Mouse (Mus musculus): ENCODE data around the gene Psg28.

GRCm38 (mm10) chr7:18403407-18403806 lies 28.4 kb downstream of the Psg28 start:
- TF ChIP-seq CTCF (IDR thresholded peaks at IDR 0.05; ENCODE audit: borderline replicate concordance, extremely low read depth, insufficient read depth, insufficient read length), result no peak
- no peak for TF ChIP-seq POLR2A (IDR thresholded peaks at IDR 0.05; ENCODE audit: borderline replicate concordance, extremely low read depth, insufficient read depth, insufficient read length, poor library complexity, severe bottlenecking)

Measured in brain, embryonic 14.5 days (tissue).